Mouse (Mus musculus) embryonic fibroblast, embryonic 13.5 days (primary cell): ENCODE results near the gene Pik3r5. TPM values are rescaled to one million over a fixed set of nuclear protein-coding genes. Genes with fewer than 3 reads are reported as not detected.

Source experiments
- H3K27ac ChIP-seq: 2 replicates; pipeline ENCODE4 v1.5.1; 2012; ENCODE audit warnings: low read length, control low read depth, inconsistent platforms; ENCODE audit not compliant: insufficient read depth
- H3K4me1 ChIP-seq: 2 replicates; pipeline ENCODE4 v1.6.1; 2011; ENCODE audit warnings: low read length; ENCODE audit not compliant: control insufficient read depth, insufficient read depth
- H3K4me3 ChIP-seq: 2 replicates; pipeline ENCODE4 v1.5.1; 2011; ENCODE audit warnings: mild to moderate bottlenecking, control low read depth, low read length; ENCODE audit not compliant: insufficient read depth
- CTCF ChIP-seq: IDR thresholded peaks from 2 replicates; pipeline ENCODE4 v1.5.1; 2011; ENCODE audit warnings: mild to moderate bottlenecking, control low read depth, low read length, moderate library complexity, borderline replicate concordance; ENCODE audit not compliant: insufficient read depth
- POLR2A ChIP-seq: IDR thresholded peaks from 2 replicates; pipeline ENCODE4 v1.6.1; 2011; ENCODE audit warnings: low read depth, mild to moderate bottlenecking, control low read depth, low read length, moderate library complexity
- polyA plus RNA-seq: library from polyadenylated mRNA; stranded (reverse); fragments of >200 nt; gene quantifications from 2 replicates; pipeline ENCODE4 v1.2.4, GENCODE M21; 2011; ENCODE audit warnings: low read depth; ENCODE audit not compliant: missing spikeins, insufficient read length

The Pik3r5 gene
- polyA plus RNA-seq, 1 experiment = 0.86 TPM

- TF ChIP-seq POLR2A = no peak
- TF ChIP-seq CTCF = no peak
- H3K4me3 ChIP-seq = no peak overlapping the region
These were observed 104.5 kb downstream of the Pik3r5 start for GRCm38 (mm10) chr11:68536465-68536864.

GRCm38 (mm10) chr11:68539621-68540020 is 107.7 kb downstream of the Pik3r5 start:
- no peak overlapping the region for H3K4me3 ChIP-seq
- no peak overlapping the region for H3K27ac ChIP-seq
- TF ChIP-seq CTCF = no peak
- no peak for TF ChIP-seq POLR2A
- H3K4me1 ChIP-seq = no peaks in the 10 kb centered on the region; the same call in 1 of the 2 replicates

More at GRCm38 (mm10) chr11:68536465-68536864, 104.5 kb downstream of the Pik3r5 start:
- H3K4me1 ChIP-seq = no peaks in the 10 kb centered on the region; the same call in 1 of the 2 replicates
- H3K27ac ChIP-seq = no peak overlapping the region

- Histone ChIP-seq H3K4me3 (no peak overlapping the region), H3K4me1 (no peaks in the 10 kb centered on the region), H3K27ac (no peak overlapping the region)
- TF ChIP-seq POLR2A = no peak
- TF ChIP-seq CTCF = peak; percentile 78
These were observed 112.6 kb downstream of the Pik3r5 start for GRCm38 (mm10) chr11:68544554-68544953.

GRCm38 (mm10) chr11:68545172-68545571 is 113.3 kb downstream of the Pik3r5 start:
- no peak for TF ChIP-seq POLR2A
- Histone ChIP-seq H3K27ac (no peak overlapping the region), H3K4me1 (no peaks in the 10 kb centered on the region), H3K4me3 (no peak overlapping the region)

GRCm38 (mm10) chr11:68545682-68546222 is 113.8 kb downstream of the Pik3r5 start:
- no peak for TF ChIP-seq POLR2A
- no peak for TF ChIP-seq CTCF
- Histone ChIP-seq H3K27ac (no peak overlapping the region), H3K4me3 (no peak overlapping the region), H3K4me1 (no peaks in the 10 kb centered on the region)

Other genes with a start within 250 kb of the Pik3r5 start
- gene Ntn1, start 31.3 kb upstream of the Pik3r5 start, polyA plus RNA-seq = 3.7 and 6.1 TPM in 2 replicates
- not detected in 2 replicates for gene Pik3r6, start 70.9 kb downstream of the Pik3r5 start, polyA plus RNA-seq
- not detected in 2 replicates for gene Mfsd6l, start 124.1 kb downstream of the Pik3r5 start, polyA plus RNA-seq
- gene Ccdc42, start 154.9 kb downstream of the Pik3r5 start, polyA plus RNA-seq = not detected in 2 replicates